Mouse (Mus musculus): Measurements from ENCODE around the gene Zfp710.

Zfp710 gene

DNA sequence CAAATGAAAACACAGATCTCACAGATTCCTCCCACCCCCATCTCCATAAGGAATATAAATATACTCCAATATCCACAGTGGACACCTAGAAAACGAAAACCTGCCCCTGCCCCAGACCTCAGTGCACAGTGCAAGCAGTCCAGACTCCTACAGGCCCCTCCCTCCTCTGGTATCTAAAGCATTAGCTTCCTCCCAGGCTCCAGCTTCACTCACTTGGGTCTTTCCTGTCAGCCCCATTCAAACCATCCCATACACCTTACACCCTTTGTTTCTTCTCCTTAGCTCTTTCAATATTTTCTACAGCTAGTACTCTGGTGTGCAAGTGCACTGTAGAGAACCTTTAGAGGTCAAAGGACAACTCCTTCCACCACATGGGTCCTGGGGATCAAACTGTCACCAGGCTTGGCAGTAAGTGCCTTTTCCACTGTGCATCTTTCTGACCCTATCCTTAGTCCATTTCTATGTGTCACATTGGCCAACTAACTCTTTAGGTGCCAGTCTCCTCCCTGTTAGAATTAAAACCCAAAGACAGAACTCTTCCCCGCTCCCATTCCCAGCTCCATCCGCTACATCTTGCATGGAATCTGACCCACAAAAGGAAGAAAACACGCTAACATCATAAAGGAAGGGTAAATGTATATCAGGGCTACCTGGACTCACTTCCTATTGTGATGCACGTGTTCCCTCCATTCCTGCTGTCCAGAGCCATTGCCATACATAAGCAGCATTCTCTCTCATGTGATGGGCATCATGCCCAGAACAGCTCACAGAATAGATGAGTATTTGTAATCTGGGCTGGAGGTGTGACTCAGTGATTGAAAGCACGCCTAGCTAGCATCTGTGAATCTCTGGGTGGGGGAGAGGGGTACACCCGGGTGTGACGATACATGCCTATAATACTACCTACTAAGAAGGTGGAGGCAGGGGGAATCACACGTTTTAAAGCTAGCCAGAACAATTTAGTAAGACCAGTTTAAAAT is 86.7 kb downstream of the Zfp710 start:
- no peak for DNase-seq (ENCODE audit: low read depth, low spot score)

GRCm38 (mm10) chr7:80113989-80114388 is 89.4 kb downstream of the Zfp710 start:
- no peak for DNase-seq (ENCODE audit: low read depth, low spot score)

DNA sequence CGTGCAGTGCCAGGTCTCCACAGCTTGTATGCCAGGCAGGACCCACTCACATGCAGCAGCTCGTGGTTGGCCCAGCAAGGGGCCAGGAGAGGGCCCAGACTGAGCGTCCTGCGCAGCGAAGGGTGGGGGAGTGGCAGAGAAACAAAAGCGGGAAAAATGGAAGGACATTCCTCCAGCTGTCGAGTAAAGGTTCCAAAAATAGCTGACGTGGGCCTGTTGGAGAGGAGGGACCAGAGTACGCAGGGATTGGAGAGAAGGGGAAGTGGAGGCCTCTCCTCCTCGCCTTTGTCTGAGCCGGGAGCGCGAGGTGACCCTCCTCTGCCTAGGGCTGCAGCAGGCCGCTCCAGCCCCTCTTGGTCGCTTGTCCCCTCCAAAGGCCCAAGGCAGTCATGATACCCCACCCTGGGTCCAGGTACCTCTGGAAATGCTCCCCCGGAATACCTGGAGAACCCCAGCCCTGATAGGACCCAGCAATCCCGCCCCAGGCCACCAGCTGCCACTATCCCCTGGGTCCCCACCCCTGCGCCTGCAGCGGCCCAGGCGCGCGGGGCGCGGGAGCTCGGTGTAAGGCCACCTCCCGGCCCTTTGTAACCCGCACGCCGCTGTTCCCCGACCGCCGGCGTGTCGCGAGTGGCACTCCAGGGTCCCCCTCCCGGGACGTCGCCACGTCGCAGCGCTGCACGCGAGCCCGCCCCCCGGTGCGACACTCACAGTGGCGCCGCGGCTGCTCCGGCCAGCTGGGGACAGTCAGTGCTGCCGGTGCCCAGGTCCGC is 90.0 kb downstream of the Zfp710 start:
- DNase-seq (ENCODE audit: low read depth, low spot score), result no peak

DNA sequence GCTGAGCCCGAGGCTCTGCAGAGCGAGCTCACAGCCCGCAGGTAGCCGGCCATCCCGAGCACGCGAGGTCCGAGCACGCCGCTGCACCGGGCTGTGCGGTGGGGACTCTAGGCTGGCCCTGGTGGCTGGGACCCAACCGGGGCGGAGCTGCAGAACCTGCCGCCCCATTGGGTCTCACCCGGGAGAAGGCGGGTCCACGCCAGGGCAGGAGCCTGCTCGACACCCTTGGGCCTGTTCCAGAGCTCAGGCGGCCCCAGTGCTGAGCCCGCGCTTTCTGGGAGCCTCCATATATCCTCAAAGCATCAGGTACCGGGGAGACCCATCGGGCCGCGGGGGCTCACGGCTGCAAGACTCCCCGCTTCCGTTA is 90.6 kb downstream of the Zfp710 start, which contains the start of gene Idh2:
Idh2 (minus strand) TSS at position 169 of the 367 bp plus-strand sequence.
- peak; percentile 84 for DNase-seq (ENCODE audit: low read depth, low spot score)

DNA sequence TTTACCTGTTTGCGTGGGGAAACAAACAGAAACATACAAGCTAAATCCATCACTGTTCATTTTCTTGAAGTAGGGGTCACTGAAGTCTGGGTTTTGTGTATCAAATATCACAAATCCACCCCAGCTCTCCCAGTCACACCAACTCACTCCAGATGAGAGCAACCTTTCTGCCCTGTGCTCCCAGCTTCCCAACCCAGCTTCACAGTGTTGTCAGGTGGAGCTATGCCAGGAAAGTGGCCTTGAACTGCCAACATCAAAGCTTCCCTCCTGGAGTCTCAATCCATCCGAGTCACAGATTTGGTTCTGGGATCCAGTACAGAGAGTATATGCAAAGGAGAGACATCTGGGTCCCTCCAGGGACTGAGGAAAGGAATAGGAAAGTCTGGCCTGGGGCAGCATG is 91.5 kb downstream of the Zfp710 start:
- no peak for DNase-seq (ENCODE audit: low read depth, low spot score)

DNA sequence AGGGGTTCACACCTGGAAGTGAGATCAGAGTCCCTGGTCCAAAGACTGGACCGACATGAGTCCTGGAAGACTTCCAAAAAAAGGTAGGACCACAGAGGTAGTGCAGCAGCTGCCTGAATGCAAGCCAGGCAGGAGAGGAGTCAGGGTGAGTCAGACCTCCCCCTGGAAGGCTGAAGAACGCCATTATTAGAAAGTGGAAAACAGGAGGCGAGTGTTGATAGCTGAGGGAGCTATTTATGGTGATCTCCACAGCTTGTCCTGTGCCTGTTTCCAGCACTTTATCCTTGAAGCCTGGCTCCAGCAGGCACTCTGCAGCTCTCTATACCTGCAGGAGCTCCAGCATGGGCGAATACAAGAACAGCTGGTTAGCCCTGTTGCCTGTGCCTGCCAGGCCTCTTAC is 94.6 kb downstream of the Zfp710 start:
- DNase-seq (ENCODE audit: low read depth, low spot score), result no peak

DNA sequence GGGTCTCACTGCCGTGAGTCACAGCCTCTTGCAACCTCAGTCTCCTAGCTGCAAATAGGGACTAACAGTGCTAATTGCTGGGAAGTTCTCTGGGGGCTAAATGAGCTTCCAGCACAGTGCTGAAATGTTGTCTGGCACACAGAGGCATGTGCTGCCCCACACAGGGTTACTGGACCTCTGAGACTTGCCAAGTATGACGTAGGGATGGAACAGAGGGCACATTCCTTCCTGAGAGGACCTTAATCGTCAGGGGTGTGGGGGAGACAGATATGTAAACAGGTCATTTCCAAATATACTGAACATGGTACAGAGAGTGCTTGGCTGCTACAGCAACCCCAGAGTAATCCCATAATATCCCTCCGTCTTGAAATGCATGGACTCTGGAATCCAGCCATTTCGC is 96.5 kb downstream of the Zfp710 start:
- DNase-seq (ENCODE audit: low read depth, low spot score), result no peak

DNA sequence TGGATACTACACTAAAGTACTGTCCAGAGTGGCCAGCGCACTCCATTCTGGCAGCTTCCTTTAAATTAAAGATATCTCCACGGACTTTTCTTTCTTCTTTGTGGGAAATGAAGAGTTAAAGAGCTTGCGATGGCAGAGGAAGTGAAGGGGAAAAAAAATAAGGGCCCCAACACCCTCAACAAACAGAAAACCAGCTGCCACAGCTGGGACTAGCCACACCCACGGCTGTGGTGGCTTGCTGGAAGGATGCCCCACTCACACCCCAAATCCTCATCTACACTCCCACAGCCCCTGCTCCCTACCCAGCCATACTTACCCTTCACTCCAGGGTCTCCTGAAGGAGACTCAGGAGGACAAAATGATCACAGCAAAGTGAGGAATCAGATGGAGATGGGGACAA is 98.5 kb downstream of the Zfp710 start:
- peak; percentile 64 for DNase-seq (ENCODE audit: low read depth, low spot score)

GRCm38 (mm10) chr7:80123672-80124071 is 99.1 kb downstream of the Zfp710 start:
- no peak for DNase-seq (ENCODE audit: low read depth, low spot score)

DNA sequence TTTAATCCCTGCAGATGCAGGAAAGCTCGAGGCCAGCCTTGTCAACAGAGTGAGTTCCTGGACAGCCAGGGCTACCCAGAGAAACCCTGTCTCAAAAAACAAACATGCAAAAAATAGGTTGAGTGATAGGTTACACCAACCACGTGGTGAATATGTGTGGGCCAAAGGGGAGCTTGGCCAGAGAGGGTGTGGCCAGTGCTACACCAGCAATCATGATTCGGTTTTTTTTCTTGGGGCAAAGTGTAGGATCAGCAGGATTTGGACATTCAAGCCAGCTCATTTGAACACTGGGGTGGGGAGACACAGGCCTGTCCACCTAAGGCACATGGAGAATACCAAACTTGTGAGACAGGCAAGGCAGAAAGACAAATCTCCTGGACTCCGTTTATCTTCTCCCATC is 104.7 kb downstream of the Zfp710 start:
- no peak for DNase-seq (ENCODE audit: low read depth, low spot score)

GRCm38 (mm10) chr7:80130344-80131055 is 105.9 kb downstream of the Zfp710 start:
- DNase-seq (ENCODE audit: low read depth, low spot score), result no peak

DNA sequence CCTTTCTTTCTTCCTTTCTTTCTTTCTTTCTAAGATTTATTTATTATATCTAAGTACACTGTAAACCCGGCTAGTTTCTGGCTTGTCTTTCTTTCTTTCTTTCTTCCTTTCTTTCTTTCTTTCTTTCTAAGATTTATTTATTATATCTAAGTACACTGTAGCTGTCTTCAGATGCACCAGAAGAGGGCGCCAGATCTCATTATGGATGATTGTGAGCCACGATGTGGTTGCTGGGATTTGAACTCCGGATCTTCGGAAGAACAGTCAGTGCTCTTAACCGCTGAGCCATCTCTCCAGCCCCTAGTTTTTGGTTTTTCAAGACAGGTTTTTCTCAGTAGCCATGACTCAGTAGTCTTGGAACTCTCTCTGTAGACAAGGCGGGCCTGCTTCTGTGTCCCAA is 106.7 kb downstream of the Zfp710 start:
- DNase-seq (ENCODE audit: low read depth, low spot score), result peak; percentile 24

- DNase-seq (ENCODE audit: low read depth, low spot score), result peak; percentile 91
These were observed 107.9 kb downstream of the Zfp710 start for GRCm38 (mm10) chr7:80132541-80132940.

GRCm38 (mm10) chr7:80134454-80135172 is 110.0 kb downstream of the Zfp710 start:
- no peak for DNase-seq (ENCODE audit: low read depth, low spot score)

- DNase-seq (ENCODE audit: low read depth, low spot score), result no peak
These were observed 110.5 kb downstream of the Zfp710 start for GRCm38 (mm10) chr7:80135173-80135532.

DNA sequence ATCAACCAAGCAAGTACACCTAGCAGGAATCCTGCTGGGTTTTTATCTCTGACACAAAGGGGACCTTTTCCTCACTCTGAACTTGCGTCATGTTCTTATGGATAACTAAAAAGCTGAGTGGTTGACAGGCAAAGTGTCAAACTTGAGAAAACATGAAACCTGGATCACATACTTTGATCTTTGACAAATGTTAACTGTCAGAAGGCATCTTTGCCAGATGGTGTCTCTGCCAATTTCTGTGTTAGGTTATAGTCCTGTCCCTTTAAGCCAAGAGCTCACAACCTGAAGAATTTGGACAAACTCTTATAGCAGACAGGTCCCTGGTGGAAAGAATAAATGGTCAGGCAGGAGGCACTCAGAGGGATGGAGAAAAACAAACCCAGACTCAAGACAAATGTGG is 113.8 kb downstream of the Zfp710 start:
- DNase-seq (ENCODE audit: low read depth, low spot score), result no peak

- DNase-seq (ENCODE audit: low read depth, low spot score), result peak; percentile 79
These were observed 116.2 kb downstream of the Zfp710 start for GRCm38 (mm10) chr7:80140815-80141214.
